In genomic region chr4:89212178-89212577, GRCm38 (mm10) we compare ENCODE assay signal across 27 mouse cellular contexts.
A peak's percentile ranks its signal among the peaks of the same experiment; 100 is the strongest.
DNase-seq lines count a peak whose midpoint lies in the region; ATAC-seq and TF ChIP-seq lines count a peak whose summit lies in the region.
"Had no signal": no experiment of that assay in that cellular context is flagged by ENCODE, and none has a peak within 500 bp of the region (broad histone marks: within the 10 kb centered on the region; RNA-seq: fewer than 3 reads in every experiment).

No protein-coding gene starts in this region.

- no peak for TF ChIP-seq CTCF in gastrocnemius, adult 2 months (IDR thresholded peaks at IDR 0.05)

- no peak overlapping the region for H3K4me3 ChIP-seq in gastrocnemius, adult 2 months
- H3K4me3 ChIP-seq: heart, embryonic 13.5 days; hindbrain, embryonic 12.5 days; liver, embryonic 15.5 days; midbrain, embryonic 10.5 days; midbrain, embryonic 15.5 days had no signal

- peak; percentile 41 for DNase-seq in heart, adult 11 months
- DNase-seq in heart, postnatal 10 days: no peak
- peak; percentile 26 for DNase-seq in c-Kit-positive CD71-negative TER-119-negative erythroid progenitor cells, embryonic 14.5 days (ENCODE audit: low read depth)
- peak; percentile 2 for DNase-seq in splenic B cell, adult 2 months (ENCODE audit: low read depth, low spot score)
- DNase-seq in gastrocnemius, adult 2 months: no peak
- no peak for DNase-seq in spleen, postnatal 10 days (ENCODE audit: low spot score in 2 of 2)
- no peak for DNase-seq in right cerebral cortex, postnatal 4 days
- DNase-seq: adrenal gland, postnatal 14 days; cerebellum, adult 2 months; cerebellum, postnatal 14 days; gastrocnemius, postnatal 25 days; heart, postnatal 14 days; kidney, adult 8-10 months; liver; lung, postnatal 36 days; right cerebral cortex, adult 18-20 months had no signal

- intact Hi-C loops in heart, postnatal 10 days (cut with DNase I): no loop called here
- intact Hi-C loops in gastrocnemius, adult 2 months (cut with DNase I): no loop called here

- H3K27ac ChIP-seq in gastrocnemius, adult 2 months: no peak overlapping the region
- H3K27ac ChIP-seq: heart, embryonic 13.5 days; hindbrain, embryonic 12.5 days; hindbrain, postnatal 0 days; kidney, postnatal 0 days; liver, embryonic 15.5 days; midbrain, embryonic 10.5 days; midbrain, embryonic 15.5 days had no signal

- no peaks in the 10 kb centered on the region for H3K36me3 ChIP-seq in splenic B cell, adult 2 months (ENCODE audit: control insufficient read depth, insufficient read depth, low read length, poor library complexity, severe bottlenecking)
- H3K36me3 ChIP-seq: heart, embryonic 13.5 days; hindbrain, embryonic 12.5 days; liver, embryonic 15.5 days; midbrain, embryonic 10.5 days; midbrain, embryonic 15.5 days had no signal

- no peaks in the 10 kb centered on the region for H3K27me3 ChIP-seq in splenic B cell, adult 2 months (ENCODE audit: control insufficient read depth, insufficient read depth, low read length, poor library complexity, severe bottlenecking)
- H3K27me3 ChIP-seq: heart, embryonic 13.5 days; hindbrain, embryonic 12.5 days; liver, embryonic 15.5 days; midbrain, embryonic 15.5 days had no signal

- peak; percentile 93 for ATAC-seq in megakaryocyte, adult 5-6 weeks (ENCODE audit: poor library complexity, severe bottlenecking)
- ATAC-seq: CD4-positive, CD25-positive, alpha-beta regulatory T cell, adult 4 months; forebrain, embryonic 14.5 days; hindbrain, postnatal 0 days; intestine, embryonic 16.5 days; midbrain, embryonic 15.5 days had no signal

Comparison
In these comparisons a context has a peak if more than half of its experiments do, and no peak if none do; other contexts are left out.
1. DNase-seq: peak in heart, adult 11 months (single experiment), c-Kit-positive CD71-negative TER-119-negative erythroid progenitor cells, embryonic 14.5 days (single experiment) and splenic B cell, adult 2 months (single experiment); none in heart, postnatal 10 days (0 of 2), gastrocnemius, adult 2 months (single experiment), spleen, postnatal 10 days (0 of 2) and right cerebral cortex, postnatal 4 days (single experiment).